Comparison of ENCODE assay signal across 7 mouse cellular contexts in genomic region chr3:122122838-122123237, GRCm38 (mm10).
DNase-seq lines count a peak whose midpoint lies in the region; ATAC-seq and TF ChIP-seq lines count a peak whose summit lies in the region.

No protein-coding gene starts in this region.

- no peaks in the 10 kb centered on the region for H3K9me3 ChIP-seq in heart, embryonic 15.5 days (replicated peaks)

- peak overlapping the region; percentile 61; the same call in 1 of the 2 replicates for H3K4me2 ChIP-seq in heart, embryonic 15.5 days

- WGBS in heart, embryonic 15.5 days = 81% methylated on average over 8 of the region's 8 CpGs

- H3K4me3 ChIP-seq in layer of hippocampus, adult 2 months = no peak overlapping the region; the same call in 1 of the 2 replicates
- 0 out of 2 replicates have a peak overlapping the region, but pooled peaks have one; percentile 23 for H3K4me3 ChIP-seq in brown adipose tissue, adult 24 weeks (ENCODE audit: insufficient read depth, low read depth, low read length)
- no peak overlapping the region for H3K4me3 ChIP-seq in heart, embryonic 15.5 days

- no peak for ATAC-seq in heart, embryonic 15.5 days (replicated peaks; ENCODE audit: insufficient number of reproducible peaks, insufficient read depth, low FRiP score, low read depth)
- peak; percentile 20; the same call in 1 of the 2 replicates for ATAC-seq in megakaryocyte, adult 5-6 weeks (ENCODE audit: poor library complexity, severe bottlenecking)

- TF ChIP-seq CTCF in layer of hippocampus, adult 2 months (conservative IDR thresholded peaks at IDR 0.05) = no peak

- H3K27me3 ChIP-seq in heart, embryonic 15.5 days = no peaks in the 10 kb centered on the region

- peaks cover 29% of the 10 kb centered on the region for H3K4me1 ChIP-seq in brown adipose tissue, adult 24 weeks (ENCODE audit: control insufficient read depth, insufficient read depth, insufficient read length, low read length)
- H3K4me1 ChIP-seq in heart, embryonic 15.5 days (replicated peaks) = peaks cover 10% of the 10 kb centered on the region

- H3K27ac ChIP-seq in layer of hippocampus, adult 2 months = peak overlapping the region; percentile 62
- peak overlapping the region; percentile 97 for H3K27ac ChIP-seq in brown adipose tissue, adult 24 weeks (replicated peaks; ENCODE audit: low read depth, low read length)
- H3K27ac ChIP-seq in heart, embryonic 15.5 days = peak overlapping the region; percentile 69

- no peak overlapping the region for H3K9ac ChIP-seq in heart, embryonic 15.5 days

- no peaks in the 10 kb centered on the region for H3K36me3 ChIP-seq in heart, embryonic 15.5 days

- DNase-seq in layer of hippocampus, adult 2 months (ENCODE audit: low spot score in 2 of 2) = no peak
- no peak for DNase-seq in layer of hippocampus, adult 18-20 months (ENCODE audit: low spot score in 2 of 2)
- no peak for DNase-seq in right cerebral cortex, adult 18-20 months
- no peak for DNase-seq in c-Kit-positive CD71-positive TER-119-positive erythroid progenitor cells, embryonic 14.5 days (ENCODE audit: low spot score)
